Mouse (Mus musculus) embryonic fibroblast, embryonic 13.5 days (primary cell): ENCODE measurements around the gene Catsperd.

Experiments used
- CTCF ChIP-seq: IDR thresholded peaks from 2 replicates; pipeline ENCODE4 v1.5.1; 2011; ENCODE audit warnings: mild to moderate bottlenecking, control low read depth, low read length, moderate library complexity, borderline replicate concordance; ENCODE audit not compliant: insufficient read depth
- POLR2A ChIP-seq: IDR thresholded peaks from 2 replicates; pipeline ENCODE4 v1.6.1; 2011; ENCODE audit warnings: low read depth, mild to moderate bottlenecking, control low read depth, low read length, moderate library complexity

GRCm38 (mm10) chr17:56703038-56703437 lies 75.1 kb downstream of the Catsperd start:
- TF ChIP-seq POLR2A (no peak), CTCF (no peak)
